Mouse (Mus musculus): Measurements from ENCODE around the gene Zfp14. TPM values are rescaled to one million over a fixed set of nuclear protein-coding genes. Genes with fewer than 3 reads are reported as not detected.
A peak's percentile ranks its signal among the peaks of the same experiment; 100 is the strongest.

The Zfp14 gene
- total RNA-seq, 2 experiments from 2014 or later = 3.0 to 3.1 TPM

DNA sequence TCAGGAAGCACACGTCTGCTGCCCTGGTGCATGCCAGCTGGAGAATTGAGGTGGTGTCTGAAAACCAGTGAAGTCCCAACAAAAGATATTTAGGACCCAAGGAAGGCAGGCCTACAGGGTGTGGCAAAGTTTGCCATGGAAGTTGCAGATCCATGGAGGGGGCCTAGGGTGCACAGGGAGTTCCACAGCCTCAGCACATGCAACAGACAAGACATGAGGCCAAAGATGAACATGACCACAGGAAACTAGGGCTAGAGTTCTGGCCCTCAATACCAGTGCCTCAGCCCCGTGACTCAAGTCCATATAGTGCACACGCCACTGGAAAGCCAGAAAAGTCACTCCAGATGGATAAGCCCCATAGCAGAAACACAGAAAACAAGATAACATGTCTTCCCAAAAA, 22.6 kb downstream of the Zfp14 start:
- DNase-seq = no peak

DNA sequence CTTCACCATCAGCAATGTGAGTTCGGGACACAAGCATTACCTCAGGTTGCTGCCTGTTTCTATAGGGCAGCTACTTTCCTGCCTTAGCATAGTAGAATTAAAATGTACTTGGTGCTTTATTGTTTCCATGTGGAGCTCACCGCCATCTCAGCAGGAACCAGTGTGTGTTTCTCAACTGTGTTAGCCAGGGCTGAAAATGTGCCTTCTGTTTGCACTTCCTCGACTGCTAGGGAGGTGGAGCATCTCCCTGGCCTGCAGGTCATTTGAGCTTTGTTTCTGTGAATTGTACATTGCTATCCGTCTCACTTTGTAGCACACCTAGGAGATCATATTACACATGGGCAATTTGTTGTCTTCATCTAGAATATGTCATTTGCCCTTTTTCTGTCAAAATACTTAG, 23.8 kb downstream of the Zfp14 start:
- no peak for DNase-seq

DNA sequence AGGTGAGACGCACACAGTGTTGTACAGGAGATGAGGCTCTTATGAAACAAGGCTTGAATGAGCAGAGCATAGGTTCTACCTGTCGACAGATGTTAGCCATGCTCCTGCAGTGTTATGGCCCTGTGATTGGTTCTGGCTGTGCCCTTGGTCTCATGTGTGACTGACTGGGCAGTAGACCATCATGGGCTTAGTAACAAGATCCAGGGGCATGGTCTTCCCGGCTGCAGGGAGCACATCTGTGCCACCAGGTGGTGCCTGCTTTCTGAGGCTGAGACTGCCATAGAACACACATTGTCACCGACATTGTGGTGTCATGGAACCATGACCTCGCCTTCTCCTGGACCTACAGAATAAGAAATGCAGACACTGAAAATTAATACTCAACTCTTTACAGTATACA, 25.8 kb downstream of the Zfp14 start:
- DNase-seq = no peak

DNA sequence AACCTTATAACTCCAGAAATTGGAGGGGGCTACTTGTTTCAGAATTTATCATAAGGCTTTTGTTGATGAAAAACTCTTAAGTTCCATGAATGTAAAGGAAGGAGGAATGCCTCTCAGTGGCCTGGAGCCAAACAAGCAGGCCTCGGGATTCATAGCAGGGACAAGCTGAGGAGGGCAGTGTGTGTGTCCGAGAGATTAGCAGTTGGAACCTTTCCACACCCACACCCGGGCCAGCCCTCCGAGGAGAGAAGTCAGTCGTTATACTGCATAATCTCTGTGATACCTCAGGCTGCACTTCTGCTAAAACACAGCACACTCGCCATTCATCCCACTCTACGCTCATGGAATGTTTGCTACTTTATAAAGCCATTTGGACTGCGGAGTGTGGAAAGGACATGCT, 27.4 kb downstream of the Zfp14 start:
- no peak for DNase-seq

DNA sequence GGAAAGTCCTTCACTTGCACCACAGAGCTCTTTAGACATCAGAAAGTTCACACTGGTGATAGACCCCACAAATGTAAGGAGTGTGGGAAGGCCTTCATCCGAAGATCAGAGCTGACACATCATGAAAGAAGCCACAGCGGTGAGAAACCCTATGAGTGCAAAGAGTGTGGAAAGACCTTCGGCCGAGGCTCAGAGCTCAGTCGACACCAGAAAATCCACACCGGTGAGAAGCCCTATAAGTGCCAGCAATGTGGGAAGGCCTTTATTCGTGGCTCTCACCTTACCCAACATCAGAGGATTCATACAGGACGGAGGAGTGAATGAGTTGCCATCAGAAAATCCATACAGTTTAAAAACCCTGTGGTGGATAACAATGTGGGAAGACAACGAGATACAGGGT, 27.9 kb downstream of the Zfp14 start:
- DNase-seq = no peak

- no peak for DNase-seq
Observed at GRCm38 (mm10) chr7:30019543-30019942, 31.6 kb downstream of the Zfp14 start.

DNA sequence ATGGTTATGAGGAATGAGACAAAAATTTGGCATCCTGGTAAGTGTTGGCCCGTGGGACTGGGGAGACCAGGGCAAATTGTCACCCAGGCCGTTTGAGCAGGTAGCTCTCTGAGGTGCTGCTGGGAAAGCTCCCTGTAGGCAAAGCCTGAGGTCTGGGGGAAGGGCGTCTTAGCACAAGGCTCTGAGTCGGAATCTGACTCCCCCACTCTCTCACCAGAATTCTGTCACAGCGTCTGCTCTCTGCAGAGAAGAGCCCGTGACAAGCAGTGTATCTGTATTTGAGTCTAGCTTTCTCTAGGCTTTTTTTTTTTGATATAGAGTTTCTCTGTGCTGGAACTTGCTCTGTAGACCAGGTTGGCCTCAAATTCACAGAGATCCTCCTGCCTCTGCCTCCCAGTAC, 34.0 kb downstream of the Zfp14 start:
- DNase-seq = no peak

- peak; percentile 20 to 47 for DNase-seq
Observed at GRCm38 (mm10) chr7:30012956-30013363, 38.2 kb downstream of the Zfp14 start.

DNA sequence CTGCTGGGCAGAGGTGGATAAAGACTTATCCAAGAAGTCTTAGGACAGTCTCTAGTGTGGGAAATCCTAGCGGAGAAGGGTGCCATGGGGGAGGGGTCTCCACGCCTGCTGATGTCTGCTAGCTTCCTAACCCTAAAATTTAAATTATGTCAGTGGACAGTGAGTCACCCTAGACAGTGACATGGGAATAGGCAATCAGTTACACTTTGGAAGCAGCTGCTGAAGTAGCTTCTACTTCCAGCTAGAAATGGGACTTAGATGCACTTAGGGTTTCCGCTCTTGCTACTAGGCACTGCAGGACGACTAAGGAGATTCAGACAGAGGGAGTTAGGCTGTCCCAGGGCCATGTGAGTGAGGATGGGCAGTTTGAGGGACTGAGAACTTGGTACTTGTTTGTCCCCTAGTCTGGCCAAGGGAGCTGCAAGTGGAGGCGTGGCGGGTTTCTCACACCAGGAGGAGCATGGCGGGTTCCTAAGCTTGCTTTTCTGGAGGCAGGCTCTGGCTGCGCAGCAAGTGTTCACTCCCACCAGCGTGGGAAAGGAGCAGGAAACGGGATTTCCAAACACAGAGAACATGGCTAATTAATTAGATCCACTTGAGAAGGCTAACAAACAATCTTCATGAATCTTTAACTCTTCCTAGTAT, 40.5 kb downstream of the Zfp14 start:
- no peak for DNase-seq

DNA sequence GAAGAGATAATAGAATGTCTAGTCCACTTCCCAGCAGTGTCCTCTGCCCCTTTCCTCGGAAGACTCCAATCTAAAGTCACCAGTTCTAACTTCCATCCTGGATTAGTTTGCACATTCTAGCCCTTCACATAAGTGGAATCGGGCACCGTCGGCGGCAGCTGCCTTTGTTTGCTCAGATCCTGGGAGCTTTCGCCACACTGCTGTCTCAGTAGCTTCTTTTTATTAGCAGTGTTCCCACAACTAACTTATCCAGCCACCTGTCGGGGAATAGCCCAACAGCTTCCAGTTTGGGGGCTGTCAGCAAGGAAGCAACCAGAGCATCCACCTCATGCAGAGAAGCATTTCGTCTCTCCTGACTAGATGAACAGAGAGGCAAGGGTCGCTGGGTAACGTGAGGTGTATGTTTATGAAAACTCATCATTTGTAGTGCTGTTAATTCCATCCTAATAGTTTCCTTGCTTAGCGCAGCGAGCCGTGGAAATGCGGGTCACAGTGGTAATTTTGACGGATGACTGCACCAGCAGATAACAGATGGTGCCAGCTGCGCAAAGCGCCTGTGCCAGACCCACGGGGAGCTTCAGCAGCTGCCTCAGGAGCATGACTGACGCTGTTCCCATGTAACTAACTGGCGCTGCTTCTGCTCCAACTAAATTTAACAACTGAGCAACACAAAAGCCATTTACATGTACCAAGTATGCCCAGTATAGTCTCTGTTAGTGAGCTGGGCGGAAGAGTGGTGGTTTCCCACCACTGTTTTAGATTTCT, 41.7 kb downstream of the Zfp14 start:
- no peak for DNase-seq

DNA sequence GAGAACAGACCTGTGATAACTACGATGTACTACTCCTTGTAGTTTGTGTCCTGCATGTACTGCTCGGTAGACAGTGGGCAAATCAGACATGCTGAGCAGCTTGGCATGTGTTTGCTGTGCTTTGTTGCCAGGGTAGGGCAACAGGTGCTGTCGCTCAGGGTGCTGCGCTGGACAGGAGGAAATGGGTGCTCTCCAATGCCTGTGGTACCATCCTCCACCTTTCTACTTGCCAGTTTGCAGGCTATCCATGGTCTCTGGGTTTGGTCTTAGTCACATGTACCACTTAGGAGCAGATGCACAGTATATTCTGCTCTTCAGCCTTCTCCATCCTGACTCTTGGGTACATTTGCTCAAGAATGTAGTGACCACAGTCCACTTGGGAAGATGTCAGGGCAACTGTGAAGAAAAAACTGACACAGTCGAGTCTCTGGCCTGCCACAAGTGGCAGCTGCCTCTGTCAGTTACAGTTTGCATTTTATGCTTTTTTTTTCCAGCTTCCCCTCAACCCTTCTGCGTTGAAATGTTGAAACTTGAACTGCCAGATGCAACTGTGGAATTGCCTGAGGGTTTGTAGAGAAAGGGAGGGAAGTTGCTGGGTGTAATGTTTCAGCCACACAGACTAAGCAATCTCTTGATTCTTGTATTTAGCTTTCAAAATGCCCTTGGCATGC, 43.0 kb downstream of the Zfp14 start:
- DNase-seq = no peak

DNA sequence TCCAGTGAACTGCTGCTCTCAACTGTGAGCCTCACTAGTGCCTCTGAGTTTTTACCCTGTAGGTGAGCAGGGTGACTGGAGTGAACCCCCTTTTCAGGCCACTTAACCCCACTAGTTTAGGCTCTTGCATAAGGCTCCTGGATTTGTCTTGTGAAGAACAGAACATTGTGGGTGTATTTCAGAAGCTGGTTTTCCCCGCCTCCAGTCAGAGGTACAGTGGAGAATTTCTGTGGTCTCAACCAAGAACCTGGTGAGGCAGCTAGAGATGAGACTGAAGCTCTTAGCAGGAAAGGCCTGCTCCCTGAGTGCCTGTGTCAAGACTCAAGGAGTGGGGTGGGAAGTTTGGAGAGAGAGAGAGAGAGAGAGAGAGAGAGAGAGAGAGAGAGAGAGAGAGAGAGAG, 43.6 kb downstream of the Zfp14 start:
- DNase-seq = no peak

- DNase-seq = no peak
Observed at GRCm38 (mm10) chr7:30000601-30001000, 50.6 kb downstream of the Zfp14 start.

DNA sequence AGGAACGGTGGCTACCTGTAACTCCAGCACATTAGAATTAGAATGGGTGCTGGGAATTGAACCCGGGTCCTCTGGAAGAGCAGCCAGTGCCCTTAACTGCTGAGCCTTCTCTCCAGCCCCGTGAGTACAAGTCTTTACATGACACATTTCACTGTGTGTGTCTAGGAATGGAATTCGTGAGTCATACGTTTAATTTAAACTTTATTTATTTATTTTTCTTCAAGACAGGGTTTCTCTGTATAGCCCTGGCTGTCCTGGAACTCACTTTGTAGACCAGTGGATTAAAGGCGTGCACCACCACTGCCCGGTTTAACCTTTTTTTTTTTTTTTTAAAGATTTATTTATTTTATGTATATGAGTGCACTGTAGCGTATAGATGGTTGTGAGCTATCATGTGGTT, 56.0 kb downstream of the Zfp14 start:
- no peak for DNase-seq

DNA sequence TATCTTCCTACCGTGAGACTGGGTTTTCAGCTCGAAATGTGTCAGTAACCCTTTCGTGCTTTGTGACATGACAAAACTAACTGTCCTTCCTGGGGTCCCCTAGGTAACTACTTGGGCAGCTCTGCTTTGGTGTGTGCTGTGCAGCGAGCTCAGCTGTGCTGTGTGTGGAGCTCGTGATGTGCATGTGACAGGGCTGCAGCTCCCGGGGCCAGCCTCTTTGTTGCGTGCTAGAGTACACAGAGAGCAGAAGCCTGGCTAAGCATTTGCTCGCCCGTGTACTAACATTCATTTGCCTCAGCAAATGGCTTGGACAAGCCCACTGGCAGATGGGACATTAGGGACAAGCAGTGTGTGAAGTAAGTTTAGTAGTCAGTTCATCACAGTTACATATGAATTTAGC, 57.8 kb downstream of the Zfp14 start:
- no peak for DNase-seq

- DNase-seq = no peak
Observed at GRCm38 (mm10) chr7:29992698-29993097, 58.5 kb downstream of the Zfp14 start.

DNA sequence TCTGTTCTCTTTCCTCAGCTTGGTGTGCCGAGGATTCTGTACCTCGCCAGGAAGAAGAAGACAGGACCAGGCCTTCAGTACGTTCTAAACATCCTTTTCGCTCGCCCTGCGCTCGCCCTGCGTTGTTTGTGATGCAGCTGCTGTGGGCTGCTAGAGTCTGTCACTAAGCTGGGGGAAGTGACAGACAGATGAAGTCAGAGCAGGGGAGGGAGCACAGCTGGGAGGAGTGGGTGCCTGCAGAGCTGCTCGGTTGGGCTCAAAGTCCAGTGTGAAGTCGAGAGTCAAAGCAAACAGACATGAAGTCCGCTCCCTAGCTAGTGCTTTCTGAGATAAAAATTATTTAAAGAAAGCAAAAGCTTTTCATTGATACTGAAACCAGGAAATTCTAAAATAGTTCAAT, 62.1 kb downstream of the Zfp14 start:
- no peak for DNase-seq

- no peak for DNase-seq
Observed at GRCm38 (mm10) chr7:29987551-29987950, 63.6 kb downstream of the Zfp14 start.

Small RNAs within 50 kb of the gene (microRNA-seq; reads per million reads assigned to microRNA genes)
- not detected for gene Gm23368

Other genes with a start within 250 kb of the Zfp14 start
- 10 to 100 TPM; 15.6 to 16.0 TPM for gene Zfp790, start 235.3 kb downstream of the Zfp14 start, total RNA-seq (2021)
- 1 to 10 TPM; 1.3 to 1.4 TPM for gene Zfp940, start 197.7 kb downstream of the Zfp14 start, total RNA-seq (2021)
- gene Zfp420, start 191.4 kb downstream of the Zfp14 start, total RNA-seq (2021) = 1 to 10 TPM; 5.0 to 6.3 TPM
- gene Zfp27, start 144.8 kb downstream of the Zfp14 start, total RNA-seq (2021) = 10 to 100 TPM in 1 of 2 experiments, 1 to 10 TPM in 1; 8.5 to 11.2 TPM
- 1 to 10 TPM; 6.5 TPM for gene Zfp383, start 143.2 kb downstream of the Zfp14 start, total RNA-seq (2021)
- gene Zfp74, start 97.3 kb downstream of the Zfp14 start, total RNA-seq (2021) = 1 to 10 TPM; 8.2 to 9.2 TPM
- 10 to 100 TPM; 12.4 to 13.8 TPM for gene Zfp568, start 67.4 kb downstream of the Zfp14 start, total RNA-seq (2021)
- 1 to 10 TPM; 1.7 to 2.0 TPM for gene Zfp82, start 21.5 kb upstream of the Zfp14 start, total RNA-seq (2021)
- gene Gm26920, start 39.0 kb upstream of the Zfp14 start, total RNA-seq (2021) = not detected
- gene Zfp566, start 39.1 kb upstream of the Zfp14 start, total RNA-seq (2021) = 1 to 10 TPM; 1.8 to 2.8 TPM
- gene Zfp260, start 43.4 kb upstream of the Zfp14 start, total RNA-seq (2021) = 10 to 100 TPM; 35.3 to 41.5 TPM
- 1 to 10 TPM; 4.2 to 5.5 TPM for gene Zfp382, start 70.6 kb upstream of the Zfp14 start, total RNA-seq (2021)
- gene Zfp146, start 118.4 kb upstream of the Zfp14 start, total RNA-seq (2021) = 10 to 100 TPM; 46.2 to 57.2 TPM
- 100 to 1,000 TPM; 329 to 440 TPM for gene Cox7a1, start 132.8 kb upstream of the Zfp14 start, total RNA-seq (2021)
- gene Capns1, start 147.4 kb upstream of the Zfp14 start, total RNA-seq (2021) = 100 to 1,000 TPM; 587 to 633 TPM
- gene Polr2i, start 180.6 kb upstream of the Zfp14 start, total RNA-seq (2021) = 10 to 100 TPM; 69.4 to 76.1 TPM
- 10 to 100 TPM; 98.7 to 99.8 TPM for gene Tbcb, start 180.9 kb upstream of the Zfp14 start, total RNA-seq (2021)
- gene Ovol3, start 184.3 kb upstream of the Zfp14 start, total RNA-seq (2021) = not detected
- gene Thap8, start 228.7 kb upstream of the Zfp14 start, total RNA-seq (2021) = under 1 TPM; 0.46 to 0.56 TPM
- gene Wdr62, start 229.0 kb upstream of the Zfp14 start, total RNA-seq (2021) = 1 to 10 TPM; 4.6 to 5.7 TPM
- gene Clip3, start 240.3 kb upstream of the Zfp14 start, total RNA-seq (2021) = 10 to 100 TPM; 16.6 to 18.3 TPM

Data from adrenal gland, postnatal 36 days (tissue).